Mouse (Mus musculus): ENCODE measurements at regions not wholly inside any gene's neighbourhood (a gene's known extent, or its start where the extent isn't known, plus 50 kb on each side); places are given as distances from the start of the nearest gene placed in this dataset.

- TF ChIP-seq CTCF (IDR thresholded peaks at IDR 0.05; ENCODE audit: low read depth) (no peak), EP300 (IDR thresholded peaks at IDR 0.05; ENCODE audit: low read depth) (no peak)
These were observed 133.6 kb downstream of the Mycn start for GRCm38 (mm10) chr12:12808120-12808519.

Measured in liver, postnatal 0 days (tissue).